Mouse (Mus musculus) MEL (cell line): ENCODE results near the gene Ctcf. TPM values are rescaled to one million over a fixed set of nuclear protein-coding genes. Genes with fewer than 3 reads are reported as not detected.

Source experiments
- DNase-seq: peaks from one replicate; pipeline ENCODE4 v3.0.0; 2011; ENCODE audit warnings: low read depth, low spot score
- H3K27ac ChIP-seq: 2 replicates; pipeline ENCODE4 v1.5.1; 2012; ENCODE audit warnings: low read depth, mild to moderate bottlenecking, control low read depth, low read length, moderate library complexity; ENCODE audit not compliant: control insufficient read depth
- H3K27me3 ChIP-seq, 2 experiments: fragments of 150-350 bp in 1 of 2; sonication (generic) in 1 of 2; 2 replicates each; pipeline ENCODE4 v1.6.1; 2012; ENCODE audit warnings: low read length in 2 of 2, mild to moderate bottlenecking in 2 of 2, improper control_type of control experiment in 1 of 2, moderate library complexity in 1 of 2; ENCODE audit not compliant: insufficient read depth in 2 of 2, control insufficient read depth in 1 of 2
- H3K36me3 ChIP-seq, 2 experiments: 2 replicates each; pipeline ENCODE4 v1.6.1; 2012 to 2014; ENCODE audit warnings: low read length in 2 of 2, improper control_type of control experiment in 1 of 2, inconsistent platforms in 1 of 2, mild to moderate bottlenecking in 1 of 2; ENCODE audit not compliant: insufficient read depth in 2 of 2, control insufficient read depth in 1 of 2
- H3K4me1 ChIP-seq, 2 experiments: fragments of 150-350 bp in 1 of 2; sonication (generic) in 1 of 2; 2 replicates each; pipeline ENCODE4 v1.6.1; 2012; ENCODE audit warnings: low read length in 2 of 2, improper control_type of control experiment in 1 of 2, mild to moderate bottlenecking in 1 of 2; ENCODE audit not compliant: insufficient read depth in 2 of 2, control insufficient read depth in 1 of 2
- H3K4me3 ChIP-seq, 2 experiments: fragments of 150-350 bp in 1 of 2; sonication (generic) in 1 of 2; 2 replicates each; pipeline ENCODE4 v1.5.1; 2012; ENCODE audit warnings: low read depth in 2 of 2, low read length in 2 of 2, mild to moderate bottlenecking in 2 of 2, moderate library complexity in 2 of 2, control low read depth in 1 of 2, improper control_type of control experiment in 1 of 2; ENCODE audit not compliant: control insufficient read depth in 1 of 2, insufficient read depth in 1 of 2
- H3K79me2 ChIP-seq: 2 replicates; pipeline ENCODE4 v1.6.1; 2012; ENCODE audit warnings: mild to moderate bottlenecking, low read length, moderate library complexity; ENCODE audit not compliant: control insufficient read depth, poor library complexity, insufficient read depth
- H3K9ac ChIP-seq: 2 replicates; pipeline ENCODE4 v1.6.1; 2012; ENCODE audit warnings: low read depth, mild to moderate bottlenecking, control low read depth, low read length, moderate library complexity; ENCODE audit not compliant: control insufficient read depth, poor library complexity, severe bottlenecking
- H3K9me3 ChIP-seq: fragments of 150-350 bp; sonication (generic); replicated peaks from 2 replicates; pipeline ENCODE4 v1.6.1; 2012; ENCODE audit warnings: mild to moderate bottlenecking, low read length, improper control_type of control experiment, moderate library complexity; ENCODE audit not compliant: insufficient read depth
- CHD1 ChIP-seq: IDR thresholded peaks from 2 replicates; pipeline ENCODE4 v1.6.1; 2012; ENCODE audit warnings: low read depth, mild to moderate bottlenecking, inconsistent platforms, low read length, improper control_type of control experiment
- CTCF ChIP-seq, 3 experiments: IDR thresholded peaks in 2 of 3; conservative IDR thresholded peaks in 1 of 3; 2 replicates each; pipeline ENCODE4 v1.5.1; 2011 to 2012; ENCODE audit warnings: low read length in 3 of 3, low read depth in 2 of 3, mild to moderate bottlenecking in 2 of 3, improper control_type of control experiment in 1 of 3, inconsistent platforms in 1 of 3, mixed read lengths in 1 of 3, moderate library complexity in 1 of 3; ENCODE audit not compliant: control insufficient read depth in 1 of 3, insufficient read depth in 1 of 3, poor library complexity in 1 of 3, severe bottlenecking in 1 of 3
- ELF1 ChIP-seq: IDR thresholded peaks from 2 replicates; pipeline ENCODE4 v1.6.1; 2014; ENCODE audit warnings: low read depth, mild to moderate bottlenecking, inconsistent platforms, low read length, improper control_type of control experiment, moderate library complexity
- ETS1 ChIP-seq: IDR thresholded peaks from 2 replicates; pipeline ENCODE4 v1.6.1; 2012; ENCODE audit warnings: low read depth, mild to moderate bottlenecking, inconsistent platforms, low read length, improper control_type of control experiment, moderate library complexity
- GABPA ChIP-seq: IDR thresholded peaks from 2 replicates; pipeline ENCODE4 v1.6.1; 2012; ENCODE audit warnings: low read depth, mild to moderate bottlenecking, inconsistent platforms, low read length, improper control_type of control experiment, moderate library complexity
- GATA1 ChIP-seq: IDR thresholded peaks from 2 replicates; pipeline ENCODE4 v1.6.1; 2011; ENCODE audit warnings: low read depth, low read length, improper control_type of control experiment
- JUND ChIP-seq: IDR thresholded peaks from 2 replicates; pipeline ENCODE4 v1.6.1; 2011; ENCODE audit warnings: low read depth, mild to moderate bottlenecking, improper control_type of control experiment, low read length
- KAT2A ChIP-seq: conservative IDR thresholded peaks from 2 replicates; pipeline ENCODE4 v1.6.1; 2012; ENCODE audit warnings: low read depth, low read length, improper control_type of control experiment, inconsistent platforms
- MAFK ChIP-seq: IDR thresholded peaks from 2 replicates; pipeline ENCODE4 v1.6.1; 2011; ENCODE audit warnings: low read depth, mild to moderate bottlenecking, low read length, improper control_type of control experiment, borderline replicate concordance
- MYC ChIP-seq: IDR thresholded peaks from 2 replicates; pipeline ENCODE4 v1.6.1; 2011; ENCODE audit warnings: low read depth, mild to moderate bottlenecking, low read length, improper control_type of control experiment, moderate library complexity
- NRF1 ChIP-seq: IDR thresholded peaks from 2 replicates; pipeline ENCODE4 v1.6.1; 2014; ENCODE audit warnings: low read depth, mild to moderate bottlenecking, inconsistent platforms, low read length, improper control_type of control experiment, moderate library complexity; ENCODE audit not compliant: poor library complexity, insufficient read depth, severe bottlenecking
- POLR2A ChIP-seq, 2 experiments: IDR thresholded peaks; 2 replicates each; pipeline ENCODE4 v1.6.1; 2011 to 2012; ENCODE audit warnings: low read length in 2 of 2, mild to moderate bottlenecking in 2 of 2, control low read depth in 1 of 2, improper control_type of control experiment in 1 of 2, low read depth in 1 of 2, moderate library complexity in 1 of 2; ENCODE audit not compliant: control insufficient read depth in 1 of 2, insufficient read depth in 1 of 2, poor library complexity in 1 of 2
- POLR2AphosphoS5 ChIP-seq: IDR thresholded peaks from 2 replicates; pipeline ENCODE4 v1.6.1; 2012; ENCODE audit warnings: low read depth, borderline replicate concordance, mild to moderate bottlenecking, inconsistent platforms, low read length, moderate library complexity, mixed read lengths
- RCOR1 ChIP-seq: IDR thresholded peaks from 2 replicates; pipeline ENCODE4 v1.6.1; 2012; ENCODE audit warnings: low read depth, mild to moderate bottlenecking, inconsistent platforms, low read length, improper control_type of control experiment
- TBP ChIP-seq: IDR thresholded peaks from 2 replicates; pipeline ENCODE4 v1.8.0; 2011; ENCODE audit warnings: low read depth, low read length, improper control_type of control experiment
- ZC3H11A ChIP-seq: IDR thresholded peaks from 2 replicates; pipeline ENCODE4 v1.6.1; 2012; ENCODE audit warnings: low read depth, mild to moderate bottlenecking, inconsistent platforms, low read length, improper control_type of control experiment
- ZMIZ1 ChIP-seq: IDR thresholded peaks from 2 replicates; pipeline ENCODE4 v1.6.1; 2012; ENCODE audit warnings: low read depth, mild to moderate bottlenecking, inconsistent platforms, low read length, improper control_type of control experiment, moderate library complexity
- polyA plus RNA-seq, 2 experiments: library from polyadenylated mRNA; stranded (reverse) in 1 of 2; unstranded in 1 of 2; fragments of >175 nt in 1 of 2; fragments of >200 nt in 1 of 2; gene quantifications; 2 replicates each; pipeline versions ENCODE4 v1.2.1 to v1.2.4; 2012; ENCODE audit warnings: low replicate concordance in 2 of 2, low read depth in 1 of 2; ENCODE audit not compliant: insufficient read length in 2 of 2, insufficient read depth in 1 of 2, missing spikeins in 1 of 2
- total RNA-seq: library from RNA; depleted of rRNA; stranded (reverse); fragments of 300-350 nt; gene quantifications from 2 replicates; pipeline ENCODE4 v1.2.3, GENCODE M21; 2012

Gene Ctcf
- total and polyA plus RNA-seq, 3 experiments: 40.7 to 670 (median 87.1) TPM

GRCm38 (mm10) chr8:105640511-105640910 is 4.1 kb downstream of the Ctcf start:
- Histone ChIP-seq H3K9me3 (no peaks in the 10 kb centered on the region), H3K4me3 (no peak overlapping the region), H3K4me1 (peaks cover 2 to 16% of the 10 kb centered on the region in 2 experiments; a peak in 2 of 4 replicates), H3K36me3 (peaks cover 17 to 46% of the 10 kb centered on the region in 2 experiments), H3K27me3 (no peaks in the 10 kb centered on the region), H3K27ac (no peak overlapping the region), H3K79me2 (peaks cover 75% of the 10 kb centered on the region), H3K9ac (no peak overlapping the region)
- DNase-seq: no peak
- TF ChIP-seq ZC3H11A: no peak
- no peak for TF ChIP-seq KAT2A
- TF ChIP-seq POLR2AphosphoS5: no peak
- no peak for TF ChIP-seq ELF1
- no peak for TF ChIP-seq TBP
- no peak for TF ChIP-seq GATA1
- no peak for TF ChIP-seq POLR2A (IDR thresholded peaks at IDR 0.05; ENCODE audit: control insufficient read depth in 1 of 2, insufficient read depth in 1 of 2, low read depth in 1 of 2, low read length in 2 of 2, poor library complexity in 1 of 2)
- TF ChIP-seq RCOR1: no peak

DNA sequence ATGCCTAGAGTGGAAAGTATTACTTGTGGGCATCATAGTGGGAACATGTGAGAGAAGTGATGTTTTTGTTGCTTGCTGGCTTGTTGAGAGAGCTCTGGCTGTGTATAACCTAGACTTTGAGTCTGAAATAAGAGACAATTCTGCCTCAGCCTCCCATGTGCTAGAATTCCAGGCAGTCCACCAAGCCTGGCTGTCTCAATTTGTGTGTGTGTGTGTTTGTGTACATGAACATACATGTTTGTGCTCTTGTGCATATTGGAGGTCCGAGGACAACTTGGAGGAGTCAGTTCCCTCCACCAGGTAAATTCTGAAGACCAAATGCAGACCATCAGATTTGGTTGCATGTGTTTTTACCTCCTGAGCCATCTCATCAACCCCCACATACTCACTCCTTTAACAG is 8.8 kb downstream of the Ctcf start:
- H3K27me3 ChIP-seq: no peaks in the 10 kb centered on the region
- no peak for DNase-seq
- peaks cover 0 to 4% of the 10 kb centered on the region in 2 experiments; a peak in 2 of 4 replicates for H3K4me1 ChIP-seq
- no peak overlapping the region for H3K27ac ChIP-seq
- H3K36me3 ChIP-seq: peaks cover 26 to 27% of the 10 kb centered on the region in 2 experiments
- no peaks in the 10 kb centered on the region for H3K9me3 ChIP-seq
- peaks cover 58% of the 10 kb centered on the region for H3K79me2 ChIP-seq
- no peak overlapping the region for H3K9ac ChIP-seq
- TF ChIP-seq CHD1 (no peak), MAFK (no peak), NRF1 (no peak), JUND (no peak), ZMIZ1 (no peak), POLR2AphosphoS5 (no peak), ETS1 (no peak), CTCF (IDR thresholded peaks at IDR 0.05 in 2 of 3, conservative IDR thresholded peaks at IDR 0.05 in 1 of 3; ENCODE audit: control insufficient read depth in 1 of 3, insufficient read depth in 1 of 3, low read depth in 2 of 3, low read length in 3 of 3, poor library complexity in 1 of 3, severe bottlenecking in 1 of 3) (no peak), MYC (no peak), GABPA (no peak)
- no peak overlapping the region for H3K4me3 ChIP-seq
